Mouse (Mus musculus): ENCODE data around the gene Gm10964.

DNA sequence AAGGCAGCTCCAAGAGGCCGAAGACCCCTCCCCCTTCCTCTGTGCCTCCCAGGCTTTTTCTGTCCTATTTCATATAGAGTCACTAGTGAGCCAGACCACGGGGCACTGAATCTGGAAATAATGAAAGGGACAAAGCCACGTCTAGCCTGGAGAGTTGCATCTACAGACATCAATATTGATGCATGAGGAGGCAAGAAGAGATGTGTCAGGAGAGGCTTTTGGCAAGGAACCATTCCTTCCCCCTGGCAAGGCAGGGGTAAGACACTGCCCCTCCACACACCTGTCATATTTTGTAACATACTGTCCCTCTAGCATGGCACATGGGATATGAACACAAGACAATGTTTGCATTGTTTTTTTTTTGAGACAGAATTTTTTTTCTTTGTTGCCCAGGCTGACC lies 12.5 kb upstream of the Gm10964 start:
- TF ChIP-seq POLR2A (IDR thresholded peaks at IDR 0.05; ENCODE audit: low read depth, low read length) (no peak), CTCF (IDR thresholded peaks at IDR 0.05; ENCODE audit: extremely low read depth, insufficient read length, insufficient replicate concordance, low read depth, low read length) (no peak)
